Mouse (Mus musculus): ENCODE measurements around the gene Chst11. TPM values are rescaled to one million over a fixed set of nuclear protein-coding genes. Genes with fewer than 3 reads are reported as not detected.

Chst11 gene
- polyA plus RNA-seq, 1 experiment from 2014 or later, result 5.2 TPM

DNA sequence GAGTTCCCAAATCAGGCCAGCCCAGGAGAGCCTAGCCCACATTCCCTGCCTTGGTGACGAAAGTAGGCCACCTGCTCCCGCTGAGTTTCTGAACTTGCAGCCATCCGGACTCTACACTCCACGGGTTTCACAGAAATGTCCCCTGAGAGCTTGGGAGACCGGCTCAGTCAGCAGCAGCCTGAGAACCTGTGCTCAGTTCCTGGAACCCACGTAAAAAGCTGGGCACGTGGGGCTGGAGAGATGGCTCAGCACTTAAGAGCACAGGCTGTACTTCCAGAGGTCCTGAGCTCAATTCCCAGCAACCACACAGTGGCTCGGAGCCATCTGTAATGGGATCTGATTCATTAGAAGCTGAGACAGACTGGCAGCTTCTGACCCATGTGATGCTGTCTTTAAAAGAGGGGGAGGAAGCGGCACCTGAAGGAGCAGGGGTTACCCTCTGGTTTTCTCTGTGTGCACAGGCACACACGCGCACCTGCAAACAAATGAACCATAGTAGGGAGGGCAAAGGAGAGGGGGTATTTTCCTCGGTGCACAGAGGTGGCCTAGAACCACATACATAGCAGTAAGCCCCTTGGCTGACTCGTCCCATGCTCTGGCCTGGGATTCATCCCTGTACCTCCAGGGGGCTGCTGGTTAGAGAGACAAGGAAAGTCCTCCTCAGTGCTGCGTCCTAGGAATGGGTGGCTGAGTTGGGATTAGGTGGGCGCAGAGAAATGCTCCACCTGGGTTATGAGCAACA is 196.7 kb downstream of the Chst11 start:
- ATAC-seq (ENCODE audit: low read depth), result no peak
- no peaks in the 10 kb centered on the region; the same call in 1 of the 2 replicates for H3K9me3 ChIP-seq (ENCODE audit: control insufficient read depth, low read length)
- H3K27ac ChIP-seq (ENCODE audit: low read depth, low read length), result no peak overlapping the region
- H3K27me3 ChIP-seq (ENCODE audit: control insufficient read depth, insufficient read depth, low read length), result no peaks in the 10 kb centered on the region
- H3K4me1 ChIP-seq (ENCODE audit: control insufficient read depth, insufficient read depth, low read length), result peaks cover 17% of the 10 kb centered on the region; the same call in 1 of the 2 replicates
- no peak overlapping the region for H3K9ac ChIP-seq (replicated peaks; ENCODE audit: low read depth, low read length)
- no peak overlapping the region for H3K4me2 ChIP-seq (ENCODE audit: low read depth, low read length)
- 71% methylated on average over 15 of the region's 15 CpGs for WGBS
- H3K36me3 ChIP-seq (ENCODE audit: control insufficient read depth, insufficient read depth, low read length), result no peaks in the 10 kb centered on the region
- H3K4me3 ChIP-seq (ENCODE audit: low read depth, low read length), result no peak overlapping the region

GRCm38 (mm10) chr10:83182573-83182960 is 197.3 kb downstream of the Chst11 start:
- H3K9me3 ChIP-seq (ENCODE audit: control insufficient read depth, low read length), result no peaks in the 10 kb centered on the region; the same call in 1 of the 2 replicates
- no peak overlapping the region for H3K9ac ChIP-seq (replicated peaks; ENCODE audit: low read depth, low read length)
- WGBS, result 30% methylated on average over 8 of the region's 8 CpGs
- no peaks in the 10 kb centered on the region for H3K27me3 ChIP-seq (ENCODE audit: control insufficient read depth, insufficient read depth, low read length)
- H3K4me2 ChIP-seq (ENCODE audit: low read depth, low read length), result no peak overlapping the region
- 0 out of 2 replicates have a peak, but pooled peaks have one; percentile 25 for ATAC-seq (ENCODE audit: low read depth)
- no peak overlapping the region for H3K4me3 ChIP-seq (ENCODE audit: low read depth, low read length)
- H3K36me3 ChIP-seq (ENCODE audit: control insufficient read depth, insufficient read depth, low read length), result no peaks in the 10 kb centered on the region
- H3K27ac ChIP-seq (ENCODE audit: low read depth, low read length), result no peak overlapping the region
- H3K4me1 ChIP-seq (ENCODE audit: control insufficient read depth, insufficient read depth, low read length), result peaks cover 17% of the 10 kb centered on the region; the same call in 1 of the 2 replicates

GRCm38 (mm10) chr10:83183634-83184479 is 198.6 kb downstream of the Chst11 start:
- no peak overlapping the region for H3K27ac ChIP-seq (ENCODE audit: low read depth, low read length)
- no peak for ATAC-seq (ENCODE audit: low read depth)
- no peak overlapping the region for H3K4me3 ChIP-seq (ENCODE audit: low read depth, low read length)
- peaks cover 17% of the 10 kb centered on the region; the same call in 1 of the 2 replicates for H3K4me1 ChIP-seq (ENCODE audit: control insufficient read depth, insufficient read depth, low read length)
- H3K27me3 ChIP-seq (ENCODE audit: control insufficient read depth, insufficient read depth, low read length), result no peaks in the 10 kb centered on the region
- H3K4me2 ChIP-seq (ENCODE audit: low read depth, low read length), result no peak overlapping the region
- 66% methylated on average over 12 of the region's 12 CpGs for WGBS
- no peaks in the 10 kb centered on the region; the same call in 1 of the 2 replicates for H3K9me3 ChIP-seq (ENCODE audit: control insufficient read depth, low read length)
- no peak overlapping the region for H3K9ac ChIP-seq (replicated peaks; ENCODE audit: low read depth, low read length)
- no peaks in the 10 kb centered on the region for H3K36me3 ChIP-seq (ENCODE audit: control insufficient read depth, insufficient read depth, low read length)

- Histone ChIP-seq H3K9ac (replicated peaks; ENCODE audit: low read depth, low read length) (no peak overlapping the region), H3K4me2 (ENCODE audit: low read depth, low read length) (no peak overlapping the region), H3K27ac (ENCODE audit: low read depth, low read length) (no peak overlapping the region), H3K27me3 (ENCODE audit: control insufficient read depth, insufficient read depth, low read length) (no peaks in the 10 kb centered on the region), H3K4me3 (ENCODE audit: low read depth, low read length) (no peak overlapping the region), H3K4me1 (ENCODE audit: control insufficient read depth, insufficient read depth, low read length) (peaks cover 17% of the 10 kb centered on the region; the same call in 1 of the 2 replicates), H3K36me3 (ENCODE audit: control insufficient read depth, insufficient read depth, low read length) (no peaks in the 10 kb centered on the region), H3K9me3 (ENCODE audit: control insufficient read depth, low read length) (no peaks in the 10 kb centered on the region)
- no peak for ATAC-seq (ENCODE audit: low read depth)
- WGBS, result 59% methylated on average over 7 of the region's 7 CpGs
These were observed 199.3 kb downstream of the Chst11 start for GRCm38 (mm10) chr10:83184480-83185069.

DNA sequence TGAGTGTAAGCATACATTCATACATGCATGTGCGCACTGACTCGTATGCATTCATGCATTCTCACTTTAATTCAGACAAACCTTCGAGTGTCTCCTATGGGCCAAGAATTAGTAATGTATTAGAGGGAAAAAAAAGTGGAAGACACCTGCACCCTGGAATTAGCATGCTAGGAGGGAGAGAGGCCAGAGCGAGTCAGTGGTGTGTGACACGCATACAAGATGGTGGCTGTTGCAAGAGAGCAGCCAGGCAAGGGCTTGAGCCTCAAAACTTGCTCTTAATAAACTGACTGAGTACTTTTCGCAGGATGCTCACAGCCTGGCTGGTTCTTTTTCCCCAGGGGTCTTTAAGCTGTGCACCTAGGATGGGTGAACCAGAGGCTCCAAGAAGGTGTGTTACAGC is 199.8 kb downstream of the Chst11 start:
- H3K36me3 ChIP-seq (ENCODE audit: control insufficient read depth, insufficient read depth, low read length), result no peaks in the 10 kb centered on the region
- H3K9me3 ChIP-seq (ENCODE audit: control insufficient read depth, low read length), result no peaks in the 10 kb centered on the region
- no peaks in the 10 kb centered on the region for H3K27me3 ChIP-seq (ENCODE audit: control insufficient read depth, insufficient read depth, low read length)
- peaks cover 17% of the 10 kb centered on the region; the same call in 1 of the 2 replicates for H3K4me1 ChIP-seq (ENCODE audit: control insufficient read depth, insufficient read depth, low read length)
- H3K4me2 ChIP-seq (ENCODE audit: low read depth, low read length), result no peak overlapping the region
- no peak overlapping the region for H3K4me3 ChIP-seq (ENCODE audit: low read depth, low read length)
- no peak for ATAC-seq (ENCODE audit: low read depth)
- no peak overlapping the region for H3K9ac ChIP-seq (replicated peaks; ENCODE audit: low read depth, low read length)
- 76% methylated on average over 6 of the region's 6 CpGs for WGBS
- H3K27ac ChIP-seq (ENCODE audit: low read depth, low read length), result no peak overlapping the region

GRCm38 (mm10) chr10:83186167-83186566 is 200.9 kb downstream of the Chst11 start:
- 89% methylated on average over 8 of the region's 8 CpGs for WGBS
- Histone ChIP-seq H3K4me1 (ENCODE audit: control insufficient read depth, insufficient read depth, low read length) (peaks cover 17% of the 10 kb centered on the region; the same call in 1 of the 2 replicates), H3K36me3 (ENCODE audit: control insufficient read depth, insufficient read depth, low read length) (no peaks in the 10 kb centered on the region), H3K9me3 (ENCODE audit: control insufficient read depth, low read length) (no peaks in the 10 kb centered on the region), H3K27me3 (ENCODE audit: control insufficient read depth, insufficient read depth, low read length) (no peaks in the 10 kb centered on the region), H3K9ac (replicated peaks; ENCODE audit: low read depth, low read length) (no peak overlapping the region), H3K4me3 (ENCODE audit: low read depth, low read length) (no peak overlapping the region), H3K27ac (ENCODE audit: low read depth, low read length) (no peak overlapping the region), H3K4me2 (ENCODE audit: low read depth, low read length) (no peak overlapping the region)
- no peak for ATAC-seq (ENCODE audit: low read depth)

- H3K4me2 ChIP-seq (ENCODE audit: low read depth, low read length), result no peak overlapping the region
- no peak overlapping the region for H3K9ac ChIP-seq (replicated peaks; ENCODE audit: low read depth, low read length)
- H3K36me3 ChIP-seq (ENCODE audit: control insufficient read depth, insufficient read depth, low read length), result no peaks in the 10 kb centered on the region
- ATAC-seq (ENCODE audit: low read depth), result no peak
- no peak overlapping the region for H3K4me3 ChIP-seq (ENCODE audit: low read depth, low read length)
- no peak overlapping the region for H3K27ac ChIP-seq (ENCODE audit: low read depth, low read length)
- peaks cover 17% of the 10 kb centered on the region; the same call in 1 of the 2 replicates for H3K4me1 ChIP-seq (ENCODE audit: control insufficient read depth, insufficient read depth, low read length)
- no peaks in the 10 kb centered on the region for H3K9me3 ChIP-seq (ENCODE audit: control insufficient read depth, low read length)
- WGBS, result 71% methylated on average over 5 of the region's 5 CpGs
- H3K27me3 ChIP-seq (ENCODE audit: control insufficient read depth, insufficient read depth, low read length), result no peaks in the 10 kb centered on the region
These were observed 201.7 kb downstream of the Chst11 start for GRCm38 (mm10) chr10:83186984-83187383.

GRCm38 (mm10) chr10:83189071-83189470 is 203.8 kb downstream of the Chst11 start:
- 96% methylated on average over 5 of the region's 5 CpGs for WGBS
- Histone ChIP-seq H3K4me3 (ENCODE audit: low read depth, low read length) (no peak overlapping the region), H3K4me1 (ENCODE audit: control insufficient read depth, insufficient read depth, low read length) (peaks cover 7% of the 10 kb centered on the region; the same call in 1 of the 2 replicates), H3K36me3 (ENCODE audit: control insufficient read depth, insufficient read depth, low read length) (no peaks in the 10 kb centered on the region), H3K27me3 (ENCODE audit: control insufficient read depth, insufficient read depth, low read length) (no peaks in the 10 kb centered on the region), H3K27ac (ENCODE audit: low read depth, low read length) (no peak overlapping the region), H3K4me2 (ENCODE audit: low read depth, low read length) (no peak overlapping the region), H3K9ac (replicated peaks; ENCODE audit: low read depth, low read length) (no peak overlapping the region), H3K9me3 (ENCODE audit: control insufficient read depth, low read length) (no peaks in the 10 kb centered on the region)
- no peak for ATAC-seq (ENCODE audit: low read depth)

Data from neural tube, embryonic 14.5 days (tissue).